Mouse (Mus musculus) c-Kit-positive CD71-positive TER-119-positive erythroid progenitor cells, embryonic 14.5 days (primary cell): ENCODE measurements at regions not wholly inside any gene's neighbourhood (a gene's known extent, or its start where the extent isn't known, plus 50 kb on each side); places are given as distances from the start of the nearest gene placed in this dataset.
"Not testable (repeated sequence)": the region's sequence is repeated elsewhere in the genome, so short reads cannot be mapped to it uniquely, and the experiment has no call there.

Experiments
- DNase-seq: peaks from one replicate; pipeline ENCODE4 v3.0.0-alpha.2; 2013; ENCODE audit warnings: low spot score

DNA sequence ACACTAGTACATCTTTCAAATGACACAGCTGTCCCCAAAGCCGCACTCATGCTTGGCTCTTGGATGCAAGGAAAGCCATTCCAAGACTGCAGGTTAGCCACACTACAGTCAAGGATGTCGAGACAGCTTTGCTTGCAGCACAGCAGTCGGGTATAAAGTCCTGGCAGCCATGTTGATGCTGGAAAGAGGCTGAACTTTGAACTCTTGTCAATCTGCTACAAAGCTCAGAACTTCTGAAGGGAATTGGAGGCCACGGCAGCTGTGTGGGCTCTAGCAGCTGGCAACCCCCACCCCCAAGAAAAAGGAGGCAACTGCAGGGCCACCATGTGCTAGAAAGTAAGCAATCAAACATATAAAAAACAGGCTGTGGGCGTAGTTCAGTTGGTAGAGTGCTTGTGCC is 90.0 kb upstream of the Zcchc2 start:
- no peak for DNase-seq

DNA sequence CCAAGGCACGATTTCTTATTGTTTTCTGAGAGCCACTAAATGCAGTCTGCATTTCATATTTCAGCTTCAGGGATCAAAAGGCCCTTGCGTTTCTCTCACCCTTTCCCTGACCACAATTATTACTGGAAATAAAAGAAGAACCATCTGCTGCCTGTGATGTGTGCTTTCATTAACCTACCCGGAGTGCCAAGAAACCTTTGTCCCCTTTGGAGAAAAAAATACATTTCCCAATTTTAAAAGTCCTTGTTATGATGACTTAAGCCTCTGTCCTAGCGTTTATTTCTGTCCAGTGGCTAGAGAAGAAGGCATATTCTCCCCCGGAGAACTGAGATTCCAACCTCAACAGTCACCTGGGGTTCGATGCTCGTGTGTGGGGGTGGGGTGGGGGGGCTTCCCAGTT is 89.3 kb upstream of the Zcchc2 start:
- no peak for DNase-seq

DNA sequence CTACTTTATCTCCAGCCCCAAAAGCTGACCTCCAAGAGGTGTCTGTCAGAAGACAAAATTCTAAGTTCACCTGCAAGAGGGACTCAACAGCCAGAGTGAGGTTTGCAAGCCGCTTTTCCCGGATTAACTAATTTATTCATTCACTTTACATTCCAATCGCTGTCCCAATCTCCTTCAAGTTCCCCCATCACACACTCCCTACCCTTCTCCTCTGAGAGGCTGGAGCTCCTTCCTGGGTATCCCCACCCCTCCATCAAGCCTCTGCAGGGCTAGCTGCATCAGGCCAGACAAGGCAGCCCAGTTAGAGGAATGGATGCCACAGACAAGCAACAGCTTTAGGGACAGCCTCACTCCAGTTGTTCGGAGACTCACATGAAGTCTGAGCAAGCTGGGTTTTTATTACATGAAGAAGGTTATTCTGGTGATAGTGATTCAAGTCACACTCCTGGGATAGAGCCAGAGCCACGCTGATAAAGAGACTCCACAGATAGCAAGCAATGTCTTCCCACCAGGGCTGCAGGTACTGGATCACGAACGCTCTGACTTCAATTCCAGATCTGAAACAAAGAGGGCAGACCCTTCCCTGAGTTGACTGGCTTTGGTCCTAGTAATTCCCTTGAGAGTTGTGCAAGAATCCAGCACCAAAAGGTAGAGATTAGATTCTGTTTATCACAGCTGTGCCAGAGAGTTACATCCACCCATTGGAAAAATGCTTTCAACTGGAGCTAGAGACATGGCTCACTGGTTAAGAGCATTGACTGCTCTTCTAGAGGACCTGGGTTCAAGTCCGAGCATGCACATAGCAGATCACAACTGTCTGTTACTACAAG is 86.7 kb upstream of the Zcchc2 start:
- no peak for DNase-seq

DNA sequence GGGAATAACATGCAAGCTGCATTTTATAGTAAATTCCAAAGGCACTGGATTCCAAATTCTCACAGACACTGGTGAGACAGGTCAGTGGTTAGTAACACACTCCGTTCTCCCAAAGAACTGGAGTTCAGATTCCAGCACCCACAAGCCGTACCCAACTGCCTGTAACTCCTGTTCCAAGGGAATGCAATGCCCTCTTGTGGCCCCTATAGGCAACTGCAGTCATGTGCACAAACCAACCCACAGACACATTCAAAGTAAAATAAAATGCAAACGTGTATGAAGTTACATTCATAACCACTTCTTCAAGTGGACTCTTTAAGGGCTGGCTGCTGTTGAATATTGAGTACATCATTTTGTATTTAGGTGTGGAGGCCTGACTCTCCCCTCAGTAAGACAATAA is 85.5 kb upstream of the Zcchc2 start:
- DNase-seq, result peak; percentile 12

DNA sequence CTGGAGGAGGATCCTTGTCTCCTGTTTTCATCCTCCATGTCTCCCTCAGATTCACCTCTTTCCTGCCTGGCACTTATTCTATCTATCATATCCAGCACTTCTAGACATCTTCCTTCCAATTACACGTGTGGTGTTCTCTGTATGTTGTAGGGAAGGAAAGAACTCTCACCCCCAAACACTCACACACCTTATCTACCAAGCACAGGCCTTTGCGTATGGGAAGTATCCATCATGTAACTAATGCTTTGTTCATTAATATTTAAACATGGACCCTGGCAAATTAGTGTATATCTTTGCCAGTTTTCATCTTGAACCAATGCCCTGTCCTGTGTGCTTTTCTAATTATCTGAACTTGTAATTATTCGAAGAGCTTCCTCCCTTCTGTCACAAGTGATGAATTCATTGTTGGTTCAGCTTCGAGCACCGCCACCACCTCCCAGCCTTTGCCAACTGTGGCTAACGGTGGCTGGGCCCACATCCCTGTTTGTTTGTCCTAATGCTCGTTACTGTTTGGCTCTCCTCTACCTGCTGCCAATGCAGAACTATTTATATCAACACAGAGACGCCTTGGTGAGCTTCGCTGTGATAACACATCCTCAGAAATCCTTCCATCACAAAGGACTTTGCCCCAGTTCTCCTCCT is 84.3 kb upstream of the Zcchc2 start:
- no peak for DNase-seq

DNA sequence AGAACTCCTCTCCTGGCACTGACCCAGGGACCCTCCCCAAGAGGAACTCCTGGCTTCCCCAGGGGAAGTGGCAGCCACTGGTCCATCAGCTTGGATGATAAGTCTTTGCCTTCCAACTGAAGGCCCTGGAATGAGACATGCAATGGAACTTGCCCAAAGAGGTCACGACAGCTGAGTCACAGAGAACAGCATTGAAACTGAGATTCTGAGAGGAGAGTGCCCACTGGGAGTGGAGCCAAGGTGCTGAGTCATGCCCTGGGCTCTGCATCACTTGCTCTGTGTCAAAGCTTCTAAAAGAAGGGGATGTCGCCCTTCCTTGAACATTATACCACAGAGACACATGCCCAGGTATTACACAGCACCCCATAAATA is 83.8 kb upstream of the Zcchc2 start:
- DNase-seq, result no peak

DNA sequence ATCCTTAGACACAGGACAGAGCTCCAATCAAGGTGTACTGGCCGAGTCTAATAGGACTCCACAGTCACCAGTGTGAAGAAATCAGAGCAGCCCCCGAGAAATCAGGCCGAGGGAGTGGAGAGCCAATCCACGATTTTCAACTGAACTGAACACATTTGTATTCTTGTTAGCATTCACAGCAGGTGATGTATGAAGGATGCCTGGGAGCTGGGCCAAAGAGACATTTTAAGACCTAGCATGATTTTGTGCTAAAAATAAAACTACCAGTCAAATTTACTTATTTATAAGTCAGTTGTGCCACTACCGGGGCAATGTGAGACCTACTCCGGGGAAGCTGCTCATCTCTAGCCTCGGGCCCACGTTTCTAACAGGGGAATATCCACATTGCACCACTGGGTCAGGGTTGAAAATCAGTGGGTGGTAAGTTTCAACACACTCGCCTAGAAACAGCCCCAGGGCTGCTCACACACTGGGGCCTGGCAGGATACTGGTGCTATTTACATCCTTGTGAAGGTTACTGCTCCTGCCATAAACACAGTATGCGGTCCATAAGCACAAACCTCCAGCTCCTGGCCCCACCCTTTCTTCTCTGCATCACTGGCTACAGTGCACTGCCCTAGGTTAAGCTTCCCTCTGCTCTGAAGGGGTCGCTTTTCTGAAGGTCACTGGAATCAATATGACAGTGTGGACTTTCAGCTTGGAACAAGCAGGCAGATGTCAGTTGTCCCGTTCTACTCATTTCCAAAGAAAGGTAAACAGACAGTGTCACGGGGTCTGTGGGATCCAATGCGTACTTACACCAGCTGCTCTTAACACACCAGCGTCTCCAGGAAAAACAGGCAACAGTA is 82.0 kb upstream of the Zcchc2 start:
- DNase-seq, result no peak

DNA sequence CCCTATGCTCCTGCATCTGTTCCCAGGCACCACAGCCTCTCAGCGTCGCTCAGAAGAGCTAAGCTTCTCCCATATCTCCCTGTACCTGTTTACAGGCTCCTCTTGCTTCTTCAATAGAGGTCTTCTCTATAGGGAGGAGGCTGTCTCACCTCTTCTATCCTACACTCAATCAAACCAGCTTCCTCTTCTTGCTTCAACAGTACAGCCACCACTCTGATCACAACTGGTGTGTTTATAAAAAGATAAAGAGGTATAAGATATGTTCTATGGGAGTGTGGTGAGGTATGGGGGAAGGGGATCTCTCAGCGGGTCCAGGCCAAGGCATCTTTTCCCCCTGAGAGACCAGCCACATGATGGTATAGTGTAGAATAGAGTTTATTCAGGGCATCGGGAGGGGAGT is 81.1 kb upstream of the Zcchc2 start:
- DNase-seq, result no peak

DNA sequence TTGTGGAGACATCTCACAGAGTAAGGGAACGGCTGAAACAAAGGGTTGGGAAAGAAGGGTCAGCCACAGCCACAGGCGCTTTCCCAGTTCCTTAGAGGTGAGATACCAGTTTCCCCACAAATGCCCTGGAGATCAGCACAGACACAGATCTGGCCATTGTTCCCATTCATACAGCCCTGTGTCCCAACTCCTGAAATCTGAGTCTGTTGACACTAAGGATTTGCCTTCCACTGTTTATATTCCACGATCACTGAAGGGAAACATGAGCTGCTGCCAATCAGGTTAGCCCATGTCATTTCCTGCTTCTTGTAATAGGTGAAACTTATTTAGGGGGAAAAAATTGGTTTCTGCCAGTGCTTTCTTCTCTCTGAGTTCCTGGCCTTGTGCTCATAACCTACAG is 78.5 kb upstream of the Zcchc2 start:
- no peak for DNase-seq

DNA sequence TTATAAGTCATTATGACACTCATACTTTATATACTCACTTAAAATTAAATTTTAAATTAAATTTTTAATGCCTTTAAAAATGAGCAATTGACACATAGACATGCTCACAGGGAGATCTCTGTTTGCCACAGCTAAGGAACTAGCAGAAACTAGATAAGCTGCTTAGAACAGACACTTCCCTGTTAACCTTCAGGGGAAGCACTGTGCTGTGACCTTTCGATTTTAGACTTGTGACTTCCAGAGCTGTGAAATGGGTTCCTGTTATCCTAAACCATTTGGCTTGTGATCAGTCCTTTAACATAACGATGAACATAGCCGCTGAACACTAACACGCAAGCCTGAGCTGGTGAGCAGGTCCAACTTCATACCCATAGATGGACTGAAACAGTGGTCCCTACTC is 68.4 kb upstream of the Zcchc2 start:
- DNase-seq, result no peak

DNA sequence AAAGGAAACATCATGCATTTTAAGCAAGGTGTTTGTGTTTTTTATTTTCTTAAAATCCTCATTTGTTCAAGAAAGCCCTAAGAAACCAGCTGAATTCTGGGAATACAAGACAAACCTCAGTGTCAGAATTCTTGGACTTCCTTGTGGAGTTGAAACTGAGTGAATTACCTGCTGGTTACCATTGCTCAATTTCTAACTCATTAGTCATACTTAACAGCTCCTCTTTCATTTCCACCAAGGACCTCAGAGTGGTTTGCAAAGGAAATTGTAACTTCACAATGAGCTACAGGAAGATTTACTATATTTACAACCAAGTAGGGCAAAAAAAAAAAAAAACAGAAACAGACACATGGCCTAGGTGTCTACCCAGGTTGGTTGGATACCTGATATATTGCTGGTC is 67.6 kb upstream of the Zcchc2 start:
- no peak for DNase-seq

DNA sequence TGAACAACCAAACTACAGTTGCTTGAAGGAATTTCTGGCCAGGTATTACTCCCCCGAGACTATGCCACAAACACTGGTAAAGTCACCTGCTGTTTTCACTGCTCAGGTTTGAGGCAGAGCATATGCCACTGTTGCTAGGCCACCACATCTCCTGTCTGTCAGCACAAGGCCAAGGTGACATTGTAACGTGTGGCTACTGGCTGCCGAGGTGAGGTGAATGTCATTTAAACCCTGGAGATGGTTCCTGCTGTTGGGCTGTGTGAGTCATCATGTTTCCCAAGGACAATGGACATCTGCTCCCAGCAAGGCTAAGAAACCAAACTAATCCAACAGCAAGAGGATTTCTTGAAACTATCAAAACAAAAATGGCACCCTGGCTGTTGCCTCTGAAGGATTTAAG is 67.2 kb upstream of the Zcchc2 start:
- DNase-seq, result no peak

DNA sequence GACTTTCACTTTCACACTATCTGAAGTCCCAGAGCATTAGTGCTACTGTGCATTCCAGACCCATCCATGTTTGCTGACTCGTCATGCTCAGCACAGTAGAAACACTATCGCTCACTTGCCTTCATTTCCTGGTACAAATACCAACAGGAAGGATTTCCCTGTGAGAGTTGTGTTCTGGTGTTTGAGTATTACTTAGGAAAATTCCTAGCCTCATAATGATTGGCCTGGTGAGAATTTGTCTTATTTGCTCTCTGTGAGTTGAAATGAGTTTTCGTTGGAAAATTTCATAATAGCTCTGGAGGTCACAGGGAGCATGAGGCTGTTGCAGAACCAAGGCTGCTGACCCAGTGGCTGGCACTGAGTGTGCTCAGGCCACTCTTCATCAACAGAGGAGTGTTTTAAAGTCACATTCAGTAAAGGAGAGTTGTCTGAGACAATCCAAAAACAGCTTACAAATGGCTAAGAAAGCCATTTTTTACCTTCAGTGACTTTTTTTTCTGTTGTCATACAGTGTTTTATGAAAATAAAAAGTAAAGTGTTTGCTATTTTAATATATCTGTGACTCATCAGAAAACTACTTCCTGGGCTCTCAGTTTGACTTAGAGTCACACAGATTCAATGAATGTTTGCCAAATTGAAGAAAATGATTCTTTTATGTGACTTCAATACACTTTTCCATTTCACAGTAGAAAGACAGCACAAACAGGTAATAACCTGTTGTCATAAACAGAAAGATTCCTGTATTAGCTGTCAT is 64.4 kb upstream of the Zcchc2 start:
- DNase-seq, result no peak

DNA sequence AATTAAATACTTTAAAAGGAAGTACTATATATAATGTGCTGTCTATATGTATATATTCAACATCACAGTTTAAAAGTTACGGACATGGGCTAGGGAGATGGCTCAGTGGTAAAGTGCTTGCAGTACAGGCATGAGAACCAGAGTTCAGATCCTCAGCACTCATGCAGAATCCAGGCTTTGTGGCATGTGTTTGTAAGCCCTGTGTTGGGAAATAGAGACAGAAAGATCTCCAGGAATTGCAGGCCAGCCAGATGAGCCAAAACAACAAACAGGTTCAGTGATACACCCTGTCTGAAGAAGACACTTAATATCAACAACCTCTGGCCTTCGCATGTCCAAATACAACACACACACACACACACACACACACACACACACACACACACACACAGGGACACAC is 63.3 kb upstream of the Zcchc2 start:
- DNase-seq, result no peak

DNA sequence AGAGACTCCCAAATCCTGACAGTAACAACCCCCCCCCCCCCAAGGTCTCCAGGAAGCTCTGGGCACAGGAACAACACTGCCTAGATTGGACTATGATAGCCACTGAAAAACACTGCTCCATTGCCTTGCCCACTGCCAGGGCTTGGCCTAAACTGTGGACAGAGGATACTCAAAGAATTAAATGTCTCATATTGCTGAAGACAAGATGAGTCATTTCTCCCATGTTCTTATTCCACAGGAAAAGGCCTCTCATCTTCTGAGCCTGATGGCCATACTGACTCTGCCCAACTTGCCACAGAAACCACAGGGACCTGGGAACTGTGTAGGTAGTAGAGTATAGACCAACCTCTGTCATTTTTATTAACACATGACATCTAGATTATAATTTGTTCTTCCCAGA is 59.4 kb upstream of the Zcchc2 start:
- no peak for DNase-seq

DNA sequence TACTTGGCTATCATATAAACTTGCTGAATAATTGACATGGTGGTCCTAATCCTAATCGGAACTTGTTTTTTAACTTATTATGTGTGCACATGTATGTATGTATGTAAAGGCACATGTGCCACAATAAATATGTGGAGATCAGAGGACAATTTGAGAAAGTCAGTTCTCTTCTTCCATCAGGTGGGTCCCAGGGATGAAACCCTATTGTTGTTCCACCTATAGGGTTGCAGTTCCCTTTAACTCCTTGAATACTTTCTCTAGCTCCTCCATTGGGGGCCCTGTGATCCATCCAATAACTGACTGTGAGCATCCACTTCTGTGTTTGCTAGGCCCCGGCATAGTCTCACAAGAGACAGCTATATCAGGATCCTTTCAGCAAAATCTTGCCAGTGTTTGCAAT is 56.0 kb upstream of the Zcchc2 start:
- DNase-seq, result not testable (repeated sequence)
